Comparison of ENCODE assay signal across 1 mouse cellular context in genomic region chr1:93478586-93479475, GRCm38 (mm10).
TF ChIP-seq lines count a peak whose summit lies in the region.

Gene Hdlbp, minus strand, starts transcription at chr1:93478815.

TF ChIP-seq in MEL, 35 proteins besides CTCF, POLR2A, EP300 and RAD21 (continued from another document):
- no peak for TF ChIP-seq MAFK (IDR thresholded peaks at IDR 0.05; ENCODE audit: borderline replicate concordance, low read depth, low read length)
- peak; percentile 86 for TF ChIP-seq TBP (IDR thresholded peaks at IDR 0.05; ENCODE audit: low read depth, low read length)
- TF ChIP-seq USF1 (IDR thresholded peaks at IDR 0.05; ENCODE audit: low read depth, low read length) = peak; percentile 57
- no peak for TF ChIP-seq MAX (IDR thresholded peaks at IDR 0.05; ENCODE audit: low read length)
- peak; percentile 89 for TF ChIP-seq ELF1 (IDR thresholded peaks at IDR 0.05; ENCODE audit: low read depth, low read length)
